Mouse (Mus musculus) liver, adult 2 months (tissue): ENCODE measurements around the gene Olfr1184. TPM values are rescaled to one million over a fixed set of nuclear protein-coding genes. Genes with fewer than 3 reads are reported as not detected.
"Not testable (repeated sequence)": the region's sequence is repeated elsewhere in the genome, so short reads cannot be mapped to it uniquely, and the experiment has no call there.

Experiments
- DNase-seq: peaks from one replicate; pipeline ENCODE4 v3.0.0-alpha.2; 2011; ENCODE audit warnings: low read depth, low spot score; ENCODE audit errors: extremely low read depth
- H3K27ac ChIP-seq: fragments of 200-500 bp; replicated peaks from 2 replicates; pipeline ENCODE4 v1.5.1; 2012; ENCODE audit warnings: low read depth, mild to moderate bottlenecking, control low read depth, inconsistent platforms, low read length; ENCODE audit not compliant: insufficient read depth
- H3K27me3 ChIP-seq: fragments of 200-500 bp; 2 replicates; pipeline ENCODE4 v1.6.1; 2012; ENCODE audit warnings: mild to moderate bottlenecking, moderate library complexity, low read length, inconsistent platforms; ENCODE audit not compliant: control insufficient read depth, insufficient read depth
- H3K36me3 ChIP-seq: fragments of 200-500 bp; 2 replicates; pipeline ENCODE4 v1.6.1; 2012; ENCODE audit warnings: low read length, inconsistent platforms; ENCODE audit not compliant: control insufficient read depth, insufficient read depth
- H3K4me1 ChIP-seq: fragments of 200-500 bp; 2 replicates; pipeline ENCODE4 v1.6.1; 2011; ENCODE audit warnings: low read length; ENCODE audit not compliant: control insufficient read depth, insufficient read depth
- H3K4me3 ChIP-seq: fragments of 200-500 bp; 2 replicates; pipeline ENCODE4 v1.5.1; 2011; ENCODE audit warnings: low read depth, mild to moderate bottlenecking, control low read depth, low read length, moderate library complexity; ENCODE audit not compliant: insufficient read depth
- H3K79me2 ChIP-seq: fragments of 200-500 bp; 2 replicates; pipeline ENCODE4 v1.6.1; 2012; ENCODE audit warnings: inconsistent platforms, mild to moderate bottlenecking, low read length, moderate library complexity; ENCODE audit not compliant: control insufficient read depth, insufficient read depth
- H3K9ac ChIP-seq: fragments of 200-500 bp; 2 replicates; pipeline ENCODE4 v1.6.1; 2012; ENCODE audit warnings: low read depth, mild to moderate bottlenecking, control low read depth, inconsistent platforms, low read length
- CTCF ChIP-seq: fragments of 200-500 bp; IDR thresholded peaks from 2 replicates; pipeline ENCODE4 v1.5.1; 2011; ENCODE audit warnings: low read depth, low read length, control low read depth
- POLR2A ChIP-seq: fragments of 200-500 bp; IDR thresholded peaks from 2 replicates; pipeline ENCODE4 v1.6.1; 2011; ENCODE audit warnings: low read length, control low read depth; ENCODE audit not compliant: insufficient read depth; ENCODE audit errors: extremely low read depth
- WGBS: fragments of 180-500 bp; shearing (Covaris S2); methylation state at CpG from one replicate; pipeline ENCODE4 v1.1.7; 2018; 5-methylcytosine and 5-hydroxymethylcytosine counted together
- polyA plus RNA-seq: library from polyadenylated mRNA; depleted of rRNA; stranded (reverse); fragments of >200 nt; gene quantifications from 2 replicates; pipeline ENCODE4 v1.2.3, GENCODE M21; 2012; rRNA removed
- total RNA-seq: library from RNA; depleted of rRNA; stranded (reverse); fragments of >200 nt; gene quantifications from 2 replicates; pipeline ENCODE4 v1.2.3, GENCODE M21; 2014; rRNA removed

Gene Olfr1184
- total RNA-seq (not detected in 2 replicates), polyA plus RNA-seq (not detected in 2 replicates)

DNA sequence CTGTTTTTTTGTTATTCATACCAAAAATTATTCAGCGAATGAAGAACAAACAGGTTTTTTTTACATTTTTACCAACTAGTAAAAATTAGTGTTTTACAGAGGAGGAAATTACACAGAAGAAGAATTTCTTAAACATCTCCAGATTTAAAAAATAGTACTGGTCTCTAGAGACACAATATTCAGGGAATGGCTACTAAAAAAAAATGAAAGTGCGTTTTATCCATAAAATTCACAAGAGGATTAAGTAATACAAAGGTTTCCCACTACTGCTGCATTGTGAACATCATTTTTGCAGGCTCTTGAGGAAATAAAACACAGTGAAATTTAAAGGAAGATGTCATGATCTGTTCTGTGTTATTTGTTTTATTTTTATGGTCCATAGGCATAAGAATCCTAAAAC lies at the start of gene Olfr1184:
Olfr1184 (plus strand) TSS at position 301 of the 400 bp plus-strand sequence.
- no peaks in the 10 kb centered on the region for H3K79me2 ChIP-seq
- no peaks in the 10 kb centered on the region for H3K4me1 ChIP-seq
- DNase-seq = no peak
- H3K4me3 ChIP-seq = no peak within 1 kb of the TSS
- WGBS = 91% methylated on average over 2 of the region's 2 CpGs
- TF ChIP-seq POLR2A (no peak), CTCF (no peak)
- no peak within 1 kb of the TSS for H3K27ac ChIP-seq
- no peaks in the 10 kb centered on the region for H3K27me3 ChIP-seq
- no peaks in the 10 kb centered on the region for H3K36me3 ChIP-seq
- no peak within 1 kb of the TSS for H3K9ac ChIP-seq

DNA sequence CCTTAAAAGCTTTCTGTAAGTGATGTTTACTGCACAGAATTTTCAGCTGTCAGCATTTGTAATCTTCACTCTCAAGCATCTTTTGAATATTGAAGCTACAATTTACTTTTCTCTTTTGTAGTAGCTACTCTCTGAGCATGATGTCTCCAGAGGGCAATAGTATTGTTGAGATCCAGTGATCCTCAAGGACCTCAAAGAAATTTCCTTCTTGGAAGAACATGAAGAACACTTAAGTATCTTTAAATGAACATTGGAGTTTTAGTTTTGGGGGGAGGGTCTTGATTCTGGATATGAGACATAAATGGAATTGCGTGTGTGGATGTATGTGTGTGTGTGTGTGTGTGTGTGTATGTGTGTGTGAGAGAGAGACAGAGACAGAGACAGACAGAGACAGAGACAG lies 34.4 kb upstream of the Olfr1184 start, which contains the start of gene Gm13757:
Gm13757 (minus strand) TSS at position 101 of the 400 bp plus-strand sequence.
- Histone ChIP-seq H3K9ac (no peak within 1 kb of the TSS), H3K27ac (no peak within 1 kb of the TSS), H3K4me3 (no peak within 1 kb of the TSS), H3K79me2 (no peaks in the 10 kb centered on the region), H3K36me3 (no peaks in the 10 kb centered on the region), H3K27me3 (no peaks in the 10 kb centered on the region), H3K4me1 (no peaks in the 10 kb centered on the region)
- DNase-seq = no peak
- WGBS = 79% methylated on average over 1 of the region's 1 CpGs
- TF ChIP-seq POLR2A (no peak), CTCF (no peak)

GRCm38 (mm10) chr2:88454567-88454966 lies 28.8 kb upstream of the Olfr1184 start, which contains the start of gene Olfr1183:
Gene Olfr1183 (plus strand): TSS chr2:88454867.
- H3K79me2 ChIP-seq, DNase-seq, H3K4me1 ChIP-seq, H3K27ac ChIP-seq, H3K27me3 ChIP-seq, H3K4me3 ChIP-seq, H3K9ac ChIP-seq, H3K36me3 ChIP-seq: not testable (repeated sequence)
- 100% methylated on average over 1 of the region's 1 CpGs for WGBS

GRCm38 (mm10) chr2:88493020-88493419 lies 9.6 kb downstream of the Olfr1184 start, which contains the start of gene Olfr1185-ps1:
Gene Olfr1185-ps1 (plus strand): TSS chr2:88493320.
- Histone ChIP-seq H3K9ac (no peak within 1 kb of the TSS), H3K79me2 (no peaks in the 10 kb centered on the region), H3K4me3 (no peak within 1 kb of the TSS), H3K27me3 (no peaks in the 10 kb centered on the region), H3K4me1 (no peaks in the 10 kb centered on the region), H3K27ac (no peak within 1 kb of the TSS), H3K36me3 (no peaks in the 10 kb centered on the region)
- 57% methylated on average over 2 of the region's 2 CpGs for WGBS
- TF ChIP-seq POLR2A (no peak), CTCF (no peak)
- DNase-seq = no peak

- Histone ChIP-seq H3K27me3 (no peaks in the 10 kb centered on the region), H3K36me3 (no peaks in the 10 kb centered on the region), H3K27ac (no peak within 1 kb of the TSS), H3K79me2 (no peaks in the 10 kb centered on the region), H3K4me1 (no peaks in the 10 kb centered on the region), H3K9ac (no peak within 1 kb of the TSS), H3K4me3 (no peak within 1 kb of the TSS)
- 60% methylated on average over 2 of the region's 2 CpGs for WGBS
- DNase-seq = no peak
- TF ChIP-seq POLR2A (no peak), CTCF (no peak)
Observed at GRCm38 (mm10) chr2:88518251-88518650, 34.9 kb downstream of the Olfr1184 start, which contains the start of gene Olfr1186. Gene Olfr1186 (plus strand): TSS chr2:88518551.

DNA sequence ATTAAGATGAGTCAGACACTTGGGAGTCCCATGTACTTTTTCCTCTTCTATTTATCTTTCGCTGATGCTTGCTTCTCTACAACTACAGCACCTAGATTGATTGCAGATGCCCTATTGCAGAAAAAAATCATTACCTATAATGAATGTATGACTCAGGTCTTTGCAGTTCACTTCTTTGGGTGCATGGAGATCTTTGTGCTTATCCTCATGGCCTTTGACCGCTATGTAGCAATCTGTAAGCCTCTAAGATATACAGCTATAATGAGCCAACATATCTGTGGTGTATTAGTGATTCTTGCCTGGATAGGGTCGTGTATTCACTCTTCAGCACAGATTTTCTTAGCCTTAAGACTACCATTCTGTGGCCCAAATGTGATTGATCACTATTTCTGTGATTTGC lies 42.3 kb downstream of the Olfr1184 start:
- Histone ChIP-seq H3K36me3 (no peaks in the 10 kb centered on the region), H3K4me1 (no peaks in the 10 kb centered on the region), H3K4me3 (no peak overlapping the region), H3K27ac (no peak overlapping the region), H3K79me2 (no peaks in the 10 kb centered on the region), H3K27me3 (no peaks in the 10 kb centered on the region), H3K9ac (no peak overlapping the region)
- no peak for TF ChIP-seq CTCF
- TF ChIP-seq POLR2A = no peak
- WGBS = 58% methylated on average over 3 of the region's 3 CpGs
- DNase-seq = no peak

Other genes with a start within 250 kb of the Olfr1184 start
- not detected in 2 replicates for gene Olfr1173, start 203.7 kb upstream of the Olfr1184 start, total RNA-seq
- gene Olfr1173, start 203.7 kb upstream of the Olfr1184 start, polyA plus RNA-seq = not detected in 2 replicates
- not detected in 2 replicates for gene Olfr1174-ps, start 168.5 kb upstream of the Olfr1184 start, total RNA-seq
- gene Olfr1174-ps, start 168.5 kb upstream of the Olfr1184 start, polyA plus RNA-seq = not detected in 2 replicates
- gene Olfr1175-ps, start 156.4 kb upstream of the Olfr1184 start, total RNA-seq = not detected in 2 replicates
- gene Olfr1175-ps, start 156.4 kb upstream of the Olfr1184 start, polyA plus RNA-seq = not detected in 2 replicates
- gene Olfr1176, start 146.9 kb upstream of the Olfr1184 start, total RNA-seq = not detected in 2 replicates
- not detected in 2 replicates for gene Olfr1176, start 146.9 kb upstream of the Olfr1184 start, polyA plus RNA-seq
- gene Olfr1177-ps, start 137.1 kb upstream of the Olfr1184 start, total RNA-seq = not detected in 2 replicates
- gene Olfr1177-ps, start 137.1 kb upstream of the Olfr1184 start, polyA plus RNA-seq = not detected in 2 replicates
- not detected in 2 replicates for gene Olfr1178, start 96.5 kb upstream of the Olfr1184 start, total RNA-seq
- gene Olfr1178, start 96.5 kb upstream of the Olfr1184 start, polyA plus RNA-seq = not detected in 2 replicates
- not detected in 2 replicates for gene Olfr1179, start 77.1 kb upstream of the Olfr1184 start, total RNA-seq
- gene Olfr1179, start 77.1 kb upstream of the Olfr1184 start, polyA plus RNA-seq = not detected in 2 replicates
- gene Olfr1180, start 64.4 kb upstream of the Olfr1184 start, total RNA-seq = not detected in 2 replicates
- gene Olfr1180, start 64.4 kb upstream of the Olfr1184 start, polyA plus RNA-seq = not detected in 2 replicates
- not detected in 2 replicates for gene Olfr1181, start 57.4 kb upstream of the Olfr1184 start, total RNA-seq
- not detected in 2 replicates for gene Olfr1181, start 57.4 kb upstream of the Olfr1184 start, polyA plus RNA-seq
- not detected in 2 replicates for gene Gm13757, start 34.5 kb upstream of the Olfr1184 start, total RNA-seq
- gene Gm13757, start 34.5 kb upstream of the Olfr1184 start, polyA plus RNA-seq = not detected in 2 replicates
- gene Olfr1183, start 28.7 kb upstream of the Olfr1184 start, total RNA-seq = not detected in 2 replicates
- not detected in 2 replicates for gene Olfr1183, start 28.7 kb upstream of the Olfr1184 start, polyA plus RNA-seq
- not detected in 2 replicates for gene Olfr1185-ps1, start 9.7 kb downstream of the Olfr1184 start, total RNA-seq
- gene Olfr1185-ps1, start 9.7 kb downstream of the Olfr1184 start, polyA plus RNA-seq = not detected in 2 replicates
- gene Olfr1186, start 35.0 kb downstream of the Olfr1184 start, total RNA-seq = not detected in 2 replicates
- gene Olfr1186, start 35.0 kb downstream of the Olfr1184 start, polyA plus RNA-seq = not detected in 2 replicates
- not detected in 2 replicates for gene Olfr1188, start 73.3 kb downstream of the Olfr1184 start, total RNA-seq
- not detected in 2 replicates for gene Olfr1188, start 73.3 kb downstream of the Olfr1184 start, polyA plus RNA-seq
- not detected in 2 replicates for gene Olfr1189, start 102.9 kb downstream of the Olfr1184 start, total RNA-seq
- gene Olfr1189, start 102.9 kb downstream of the Olfr1184 start, polyA plus RNA-seq = not detected in 2 replicates
- not detected in 2 replicates for gene Olfr1191-ps1, start 156.9 kb downstream of the Olfr1184 start, total RNA-seq
- not detected in 2 replicates for gene Olfr1191-ps1, start 156.9 kb downstream of the Olfr1184 start, polyA plus RNA-seq
- gene Olfr1192-ps1, start 164.9 kb downstream of the Olfr1184 start, total RNA-seq = not detected in 2 replicates
- not detected in 2 replicates for gene Olfr1192-ps1, start 164.9 kb downstream of the Olfr1184 start, polyA plus RNA-seq
- not detected in 2 replicates for gene Olfr1193, start 192.0 kb downstream of the Olfr1184 start, total RNA-seq
- not detected in 2 replicates for gene Olfr1193, start 192.0 kb downstream of the Olfr1184 start, polyA plus RNA-seq
- gene Olfr1195, start 205.6 kb downstream of the Olfr1184 start, total RNA-seq = not detected in 2 replicates
- gene Olfr1195, start 205.6 kb downstream of the Olfr1184 start, polyA plus RNA-seq = not detected in 2 replicates
- gene Olfr1196, start 221.0 kb downstream of the Olfr1184 start, total RNA-seq = not detected in 2 replicates
- gene Olfr1196, start 221.0 kb downstream of the Olfr1184 start, polyA plus RNA-seq = not detected in 2 replicates
- gene Olfr1197, start 248.8 kb downstream of the Olfr1184 start, total RNA-seq = not detected in 2 replicates
- gene Olfr1197, start 248.8 kb downstream of the Olfr1184 start, polyA plus RNA-seq = not detected in 2 replicates